Mouse (Mus musculus): ENCODE results near the gene A930004D18Rik. TPM values are rescaled to one million over a fixed set of nuclear protein-coding genes. Genes with fewer than 3 reads are reported as not detected.

Gene A930004D18Rik
- total RNA-seq, 2 experiments from 2014 or later: 3.5 to 5.0 TPM

- peak in 1 of 2 experiments; percentile 58 for DNase-seq (ENCODE audit: low spot score in 2 of 2)
These were observed 16.5 kb upstream of the A930004D18Rik start for GRCm38 (mm10) chr2:18053951-18054530.

- no peak for DNase-seq (ENCODE audit: low spot score in 2 of 2)
These were observed 15.9 kb upstream of the A930004D18Rik start for GRCm38 (mm10) chr2:18053243-18053950.

GRCm38 (mm10) chr2:18052581-18052980 lies 15.0 kb upstream of the A930004D18Rik start:
- DNase-seq (ENCODE audit: low spot score in 2 of 2): no peak

GRCm38 (mm10) chr2:18051831-18052170 lies 14.3 kb upstream of the A930004D18Rik start:
- DNase-seq (ENCODE audit: low spot score in 2 of 2): no peak

GRCm38 (mm10) chr2:18051026-18051830 lies 13.7 kb upstream of the A930004D18Rik start:
- no peak for DNase-seq (ENCODE audit: low spot score in 2 of 2)

GRCm38 (mm10) chr2:18050541-18050985 lies 13.0 kb upstream of the A930004D18Rik start:
- no peak for DNase-seq (ENCODE audit: low spot score in 2 of 2)

- DNase-seq (ENCODE audit: low spot score in 2 of 2): no peak
These were observed 12.5 kb upstream of the A930004D18Rik start for GRCm38 (mm10) chr2:18050018-18050417.

GRCm38 (mm10) chr2:18049279-18049821 lies 11.8 kb upstream of the A930004D18Rik start:
- DNase-seq (ENCODE audit: low spot score in 2 of 2): no peak

- no peak for DNase-seq (ENCODE audit: low spot score in 2 of 2)
These were observed 11.0 kb upstream of the A930004D18Rik start, which contains the start of gene Skida1 for GRCm38 (mm10) chr2:18048453-18049075. Gene Skida1, minus strand, starts transcription at chr2:18049051.

GRCm38 (mm10) chr2:18047646-18048452 lies 10.3 kb upstream of the A930004D18Rik start:
- DNase-seq (ENCODE audit: low spot score in 2 of 2): peak; percentile 60 to 77

GRCm38 (mm10) chr2:18046758-18047645 lies 9.5 kb upstream of the A930004D18Rik start:
- DNase-seq (ENCODE audit: low spot score in 2 of 2): peak; percentile 57 to 72

GRCm38 (mm10) chr2:18046186-18046585 lies 8.6 kb upstream of the A930004D18Rik start:
- DNase-seq (ENCODE audit: low spot score in 2 of 2): no peak

GRCm38 (mm10) chr2:18045781-18046181 lies 8.2 kb upstream of the A930004D18Rik start:
- no peak for DNase-seq (ENCODE audit: low spot score in 2 of 2)

- DNase-seq (ENCODE audit: low spot score in 2 of 2): no peak
These were observed 7.7 kb upstream of the A930004D18Rik start for GRCm38 (mm10) chr2:18045143-18045780.

- no peak for DNase-seq (ENCODE audit: low spot score in 2 of 2)
These were observed 3.8 kb upstream of the A930004D18Rik start for GRCm38 (mm10) chr2:18041199-18041885.

- DNase-seq (ENCODE audit: low spot score in 2 of 2): no peak
These were observed 3.0 kb upstream of the A930004D18Rik start for GRCm38 (mm10) chr2:18040347-18041160.

GRCm38 (mm10) chr2:18039566-18040290 lies 2.2 kb upstream of the A930004D18Rik start:
- DNase-seq (ENCODE audit: low spot score in 2 of 2): no peak
